Mouse (Mus musculus) ES-E14 (cell line): Measurements from ENCODE around the gene Glp1r.

Source experiments
- CHD2 ChIP-seq: IDR thresholded peaks from 2 replicates; pipeline ENCODE4 v1.6.1; 2014; ENCODE audit warnings: mild to moderate bottlenecking, low read depth, low read length, inconsistent platforms
- HCFC1 ChIP-seq: IDR thresholded peaks from 2 replicates; pipeline ENCODE4 v1.6.1; 2012; ENCODE audit warnings: low read length, inconsistent platforms, borderline replicate concordance; ENCODE audit not compliant: insufficient read depth
- ZC3H11A ChIP-seq: IDR thresholded peaks from 2 replicates; pipeline ENCODE4 v1.6.1; 2012; ENCODE audit warnings: low read depth, mild to moderate bottlenecking, inconsistent platforms, low read length, borderline replicate concordance

- no peak for TF ChIP-seq ZC3H11A
- no peak for TF ChIP-seq CHD2
- TF ChIP-seq HCFC1 = no peak
These were observed 6.0 kb downstream of the Glp1r start for GRCm38 (mm10) chr17:30907577-30907976.
